Mouse (Mus musculus): ENCODE data around the gene Lsm12. TPM values are rescaled to one million over a fixed set of nuclear protein-coding genes. Genes with fewer than 3 reads are reported as not detected.

Lsm12 gene
- polyA plus RNA-seq, 1 experiment: 39.6 TPM

DNA sequence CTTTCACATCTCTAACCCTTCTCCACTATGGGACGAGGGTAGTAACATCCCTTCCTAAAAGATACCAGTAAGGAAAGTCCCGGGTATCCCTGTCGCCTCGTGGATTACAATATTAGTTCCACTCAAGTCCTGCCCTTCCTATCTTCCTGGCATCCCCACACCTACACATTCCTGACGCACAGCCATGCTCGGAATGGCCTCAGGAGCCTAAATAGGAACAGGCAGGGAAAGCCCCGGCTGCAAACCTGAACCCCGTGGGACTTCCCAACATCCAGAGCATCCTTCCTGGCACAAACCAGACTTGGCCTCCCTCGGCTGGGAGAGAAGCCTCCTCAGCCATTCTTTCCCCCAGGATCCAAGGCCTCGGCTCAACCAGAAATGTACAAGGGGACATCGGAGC lies 30.4 kb upstream of the Lsm12 start:
- no peaks in the 10 kb centered on the region for H3K27me3 ChIP-seq (replicated peaks; ENCODE audit: control insufficient read depth, insufficient read depth, low read length)
- DNase-seq: no peak
- WGBS: 42% methylated on average over 11 of the region's 11 CpGs
- TF ChIP-seq CTCF (conservative IDR thresholded peaks at IDR 0.05; ENCODE audit: insufficient read depth, insufficient read length, low read depth, low read length): no peak
- no peak for TF ChIP-seq POLR2A (IDR thresholded peaks at IDR 0.05; ENCODE audit: low read depth, low read length)
- no peaks in the 10 kb centered on the region for H3K36me3 ChIP-seq (ENCODE audit: control insufficient read depth, insufficient read depth, low read length)
- H3K4me3 ChIP-seq (ENCODE audit: insufficient read depth, low read depth, low read length): no peak overlapping the region
- H3K27ac ChIP-seq (ENCODE audit: insufficient read depth, low read depth, low read length): no peak overlapping the region
- H3K4me1 ChIP-seq (ENCODE audit: control insufficient read depth, insufficient read depth, low read length): peaks cover 56% of the 10 kb centered on the region

DNA sequence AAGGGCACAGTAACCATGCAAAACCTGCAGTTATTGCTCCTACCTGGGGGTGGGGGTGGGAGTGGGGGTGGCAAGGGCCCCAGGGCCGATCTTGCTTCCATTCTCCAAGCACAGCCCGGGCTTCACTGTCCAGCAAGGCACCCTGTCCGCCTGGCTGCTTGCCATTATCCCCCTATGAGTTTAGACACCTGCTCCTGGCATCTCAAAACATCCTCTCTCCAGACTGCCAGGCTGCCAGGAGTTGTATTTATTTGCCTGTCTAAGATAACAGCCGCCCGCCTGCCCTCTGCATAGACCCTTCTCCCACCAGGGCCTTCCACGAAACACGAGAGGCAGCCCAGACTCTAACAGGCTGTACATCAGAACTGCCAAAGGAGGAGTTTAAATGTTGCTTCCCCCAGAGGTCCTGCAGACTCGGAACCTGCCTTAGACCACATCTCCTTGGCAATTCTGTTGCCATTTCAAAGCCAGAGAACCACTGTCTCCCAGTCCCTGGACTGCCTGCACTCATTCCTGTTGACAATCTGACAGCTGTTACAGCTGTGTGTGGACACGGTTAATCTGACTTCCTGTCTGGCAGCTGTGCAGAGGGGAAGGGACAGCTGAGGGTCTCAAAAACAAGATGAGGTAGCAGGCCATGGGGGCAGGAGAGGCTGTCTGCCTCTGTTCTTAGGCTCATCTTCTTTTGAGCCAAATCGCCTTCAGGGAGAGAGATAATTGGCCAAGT lies 29.5 kb upstream of the Lsm12 start:
- 60% methylated on average over 10 of the region's 10 CpGs for WGBS

GRCm38 (mm10) chr11:102211936-102212341 lies 26.8 kb upstream of the Lsm12 start:
- WGBS: 54% methylated on average over 18 of the region's 18 CpGs

More for the DNA sequence above, 29.5 kb upstream of the Lsm12 start:
- Histone ChIP-seq H3K27me3 (replicated peaks; ENCODE audit: control insufficient read depth, insufficient read depth, low read length) (no peaks in the 10 kb centered on the region), H3K27ac (ENCODE audit: insufficient read depth, low read depth, low read length) (no peak overlapping the region), H3K36me3 (ENCODE audit: control insufficient read depth, insufficient read depth, low read length) (no peaks in the 10 kb centered on the region), H3K4me1 (ENCODE audit: control insufficient read depth, insufficient read depth, low read length) (peaks cover 54% of the 10 kb centered on the region), H3K4me3 (ENCODE audit: insufficient read depth, low read depth, low read length) (no peak overlapping the region)
- no peak for DNase-seq
- TF ChIP-seq CTCF (conservative IDR thresholded peaks at IDR 0.05; ENCODE audit: insufficient read depth, insufficient read length, low read depth, low read length) (no peak), POLR2A (IDR thresholded peaks at IDR 0.05; ENCODE audit: low read depth, low read length) (no peak)

GRCm38 (mm10) chr11:102211011-102211410 lies 25.9 kb upstream of the Lsm12 start:
- H3K36me3 ChIP-seq (ENCODE audit: control insufficient read depth, insufficient read depth, low read length): peaks cover 1% of the 10 kb centered on the region; the same call in 1 of the 2 replicates
- DNase-seq: no peak
- H3K27ac ChIP-seq (ENCODE audit: insufficient read depth, low read depth, low read length): no peak overlapping the region
- TF ChIP-seq POLR2A (IDR thresholded peaks at IDR 0.05; ENCODE audit: low read depth, low read length) (no peak), CTCF (conservative IDR thresholded peaks at IDR 0.05; ENCODE audit: insufficient read depth, insufficient read length, low read depth, low read length) (no peak)
- H3K4me3 ChIP-seq (ENCODE audit: insufficient read depth, low read depth, low read length): no peak overlapping the region
- peaks cover 29% of the 10 kb centered on the region for H3K4me1 ChIP-seq (ENCODE audit: control insufficient read depth, insufficient read depth, low read length)
- H3K27me3 ChIP-seq (replicated peaks; ENCODE audit: control insufficient read depth, insufficient read depth, low read length): no peaks in the 10 kb centered on the region
- 74% methylated on average over 5 of the region's 5 CpGs for WGBS

More at GRCm38 (mm10) chr11:102211936-102212341, 26.8 kb upstream of the Lsm12 start:
- peak; percentile 56 for DNase-seq
- Histone ChIP-seq H3K4me1 (ENCODE audit: control insufficient read depth, insufficient read depth, low read length) (peaks cover 37% of the 10 kb centered on the region), H3K4me3 (ENCODE audit: insufficient read depth, low read depth, low read length) (no peak overlapping the region), H3K27ac (ENCODE audit: insufficient read depth, low read depth, low read length) (no peak overlapping the region), H3K36me3 (ENCODE audit: control insufficient read depth, insufficient read depth, low read length) (no peaks in the 10 kb centered on the region), H3K27me3 (replicated peaks; ENCODE audit: control insufficient read depth, insufficient read depth, low read length) (no peaks in the 10 kb centered on the region)
- TF ChIP-seq CTCF (conservative IDR thresholded peaks at IDR 0.05; ENCODE audit: insufficient read depth, insufficient read length, low read depth, low read length) (no peak), POLR2A (IDR thresholded peaks at IDR 0.05; ENCODE audit: low read depth, low read length) (no peak)

- H3K27ac ChIP-seq (ENCODE audit: insufficient read depth, low read depth, low read length): no peak overlapping the region
- TF ChIP-seq CTCF (conservative IDR thresholded peaks at IDR 0.05; ENCODE audit: insufficient read depth, insufficient read length, low read depth, low read length) (no peak), POLR2A (IDR thresholded peaks at IDR 0.05; ENCODE audit: low read depth, low read length) (no peak)
- peaks cover 21% of the 10 kb centered on the region; the same call in 1 of the 2 replicates for H3K4me1 ChIP-seq (ENCODE audit: control insufficient read depth, insufficient read depth, low read length)
- no peak overlapping the region for H3K4me3 ChIP-seq (ENCODE audit: insufficient read depth, low read depth, low read length)
- no peaks in the 10 kb centered on the region for H3K27me3 ChIP-seq (replicated peaks; ENCODE audit: control insufficient read depth, insufficient read depth, low read length)
- no peak for DNase-seq
- H3K36me3 ChIP-seq (ENCODE audit: control insufficient read depth, insufficient read depth, low read length): peaks cover 1% of the 10 kb centered on the region; the same call in 1 of the 2 replicates
- 66% methylated on average over 3 of the region's 3 CpGs for WGBS
Observed at GRCm38 (mm10) chr11:102210185-102210584, 25.1 kb upstream of the Lsm12 start.

GRCm38 (mm10) chr11:102209742-102210141 lies 24.6 kb upstream of the Lsm12 start:
- peaks cover 1% of the 10 kb centered on the region; the same call in 1 of the 2 replicates for H3K36me3 ChIP-seq (ENCODE audit: control insufficient read depth, insufficient read depth, low read length)
- no peaks in the 10 kb centered on the region for H3K27me3 ChIP-seq (replicated peaks; ENCODE audit: control insufficient read depth, insufficient read depth, low read length)
- WGBS: 27% methylated on average over 2 of the region's 2 CpGs
- H3K27ac ChIP-seq (ENCODE audit: insufficient read depth, low read depth, low read length): no peak overlapping the region
- peaks cover 17% of the 10 kb centered on the region; the same call in 1 of the 2 replicates for H3K4me1 ChIP-seq (ENCODE audit: control insufficient read depth, insufficient read depth, low read length)
- DNase-seq: peak; percentile 28
- no peak for TF ChIP-seq POLR2A (IDR thresholded peaks at IDR 0.05; ENCODE audit: low read depth, low read length)
- peak; percentile 75 for TF ChIP-seq CTCF (conservative IDR thresholded peaks at IDR 0.05; ENCODE audit: insufficient read depth, insufficient read length, low read depth, low read length)
- H3K4me3 ChIP-seq (ENCODE audit: insufficient read depth, low read depth, low read length): no peak overlapping the region

DNA sequence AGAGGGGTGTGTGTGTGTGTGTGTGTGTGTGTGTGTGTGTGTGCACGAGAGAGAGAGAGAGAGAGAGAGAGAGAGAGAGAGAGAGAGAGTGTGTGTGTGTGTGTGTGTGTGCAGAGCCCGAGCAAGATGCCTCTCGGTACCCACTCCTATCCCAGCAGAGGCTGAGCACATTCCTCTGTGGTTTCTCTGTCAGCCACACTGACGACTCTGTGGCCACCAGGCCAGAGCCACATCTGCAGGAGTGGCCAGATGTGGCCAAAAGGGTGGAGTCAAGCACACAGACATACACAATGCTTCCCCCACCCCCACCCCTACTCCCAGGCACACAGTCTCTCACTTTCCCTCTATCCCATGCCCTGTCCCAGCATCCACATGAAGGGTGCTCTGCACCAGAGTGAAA lies 23.8 kb upstream of the Lsm12 start:
- peaks cover 16% of the 10 kb centered on the region; the same call in 1 of the 2 replicates for H3K4me1 ChIP-seq (ENCODE audit: control insufficient read depth, insufficient read depth, low read length)

More for the DNA sequence above, 23.8 kb upstream of the Lsm12 start:
- 59% methylated on average over 4 of the region's 4 CpGs for WGBS
- no peaks in the 10 kb centered on the region for H3K27me3 ChIP-seq (replicated peaks; ENCODE audit: control insufficient read depth, insufficient read depth, low read length)
- H3K4me3 ChIP-seq (ENCODE audit: insufficient read depth, low read depth, low read length): no peak overlapping the region
- TF ChIP-seq POLR2A (IDR thresholded peaks at IDR 0.05; ENCODE audit: low read depth, low read length) (no peak), CTCF (conservative IDR thresholded peaks at IDR 0.05; ENCODE audit: insufficient read depth, insufficient read length, low read depth, low read length) (no peak)
- peaks cover 1% of the 10 kb centered on the region; the same call in 1 of the 2 replicates for H3K36me3 ChIP-seq (ENCODE audit: control insufficient read depth, insufficient read depth, low read length)
- no peak overlapping the region for H3K27ac ChIP-seq (ENCODE audit: insufficient read depth, low read depth, low read length)
- DNase-seq: no peak
